Mouse (Mus musculus) stomach, embryonic 15.5 days (tissue): Measurements from ENCODE around the gene Mlh1. TPM values are rescaled to one million over a fixed set of nuclear protein-coding genes. Genes with fewer than 3 reads are reported as not detected.
A peak's percentile ranks its signal among the peaks of the same experiment; 100 is the strongest.

Experiments
- ATAC-seq: fragments of 200-750 bp; cut with Nextera tagmentation; 2 replicates; pipeline ENCODE4 v1.8.0; 2017; ENCODE audit warnings: low read depth, moderate number of reproducible peaks, moderate TSS enrichment; ENCODE audit not compliant: insufficient read depth, low FRiP score
- H3K27ac ChIP-seq: fragments of 300-500 bp; sonication (generic); 2 replicates; pipeline ENCODE4 v1.5.1; 2015; ENCODE audit warnings: mild to moderate bottlenecking, inconsistent platforms
- H3K27me3 ChIP-seq: fragments of 300-500 bp; sonication (generic); replicated peaks from 2 replicates; pipeline ENCODE4 v1.6.1; 2015; ENCODE audit warnings: inconsistent platforms
- H3K36me3 ChIP-seq: fragments of 300-500 bp; sonication (generic); 2 replicates; pipeline ENCODE4 v1.6.1; 2015; ENCODE audit warnings: inconsistent platforms
- H3K4me1 ChIP-seq: fragments of 300-500 bp; sonication (generic); 2 replicates; pipeline ENCODE4 v1.6.1; 2015; ENCODE audit warnings: inconsistent platforms
- H3K4me2 ChIP-seq: fragments of 300-500 bp; sonication (generic); 2 replicates; pipeline ENCODE4 v1.6.1; 2015; ENCODE audit warnings: mild to moderate bottlenecking, inconsistent platforms
- H3K4me3 ChIP-seq: fragments of 300-500 bp; sonication (generic); replicated peaks from 2 replicates; pipeline ENCODE4 v1.5.1; 2015; ENCODE audit warnings: inconsistent platforms
- H3K9ac ChIP-seq: fragments of 300-500 bp; sonication (generic); 2 replicates; pipeline ENCODE4 v1.6.1; 2015; ENCODE audit warnings: inconsistent platforms
- H3K9me3 ChIP-seq: fragments of 300-500 bp; sonication (generic); 2 replicates; pipeline ENCODE4 v1.6.1; 2016; ENCODE audit warnings: inconsistent platforms
- WGBS: fragments of 180-500 bp; shearing (Covaris S2); methylation state at CpG from one replicate; pipeline ENCODE4 v1.1.7; 2015; 5-methylcytosine and 5-hydroxymethylcytosine counted together
- polyA plus RNA-seq: library from polyadenylated mRNA; unstranded; fragments of >200 nt; fragmentation: Nextera tagmentation; extraction: Ambion mirVana; gene quantifications from 2 replicates; pipeline ENCODE4 v1.2.1, GENCODE M21; 2015

Gene Mlh1
- polyA plus RNA-seq, 1 experiment from 2014 or later: 36.8 TPM

- 82% methylated on average over 4 of the region's 4 CpGs for WGBS
- Histone ChIP-seq H3K27me3 (no peaks in the 10 kb centered on the region), H3K4me3 (no peak overlapping the region), H3K4me2 (no peak overlapping the region), H3K9ac (no peak overlapping the region), H3K9me3 (no peaks in the 10 kb centered on the region), H3K4me1 (no peaks in the 10 kb centered on the region), H3K27ac (no peak overlapping the region), H3K36me3 (0 out of 2 replicates have a peak, but pooled peaks cover 10% of the 10 kb centered on the region)
- no peak for ATAC-seq
Measured at GRCm38 (mm10) chr9:111210412-111210811, 61.2 kb downstream of the Mlh1 start.

- no peak overlapping the region for H3K27ac ChIP-seq
- no peak overlapping the region for H3K4me3 ChIP-seq
- H3K27me3 ChIP-seq: no peaks in the 10 kb centered on the region
- H3K36me3 ChIP-seq: 0 out of 2 replicates have a peak, but pooled peaks cover 9% of the 10 kb centered on the region
- WGBS: 91% methylated on average over 7 of the region's 7 CpGs
- no peak overlapping the region for H3K4me2 ChIP-seq
- H3K9me3 ChIP-seq: no peaks in the 10 kb centered on the region
- no peak for ATAC-seq
- no peak overlapping the region for H3K9ac ChIP-seq
- H3K4me1 ChIP-seq: no peaks in the 10 kb centered on the region
Measured at GRCm38 (mm10) chr9:111209158-111209699, 62.4 kb downstream of the Mlh1 start.

GRCm38 (mm10) chr9:111208185-111208584 lies 63.4 kb downstream of the Mlh1 start:
- no peaks in the 10 kb centered on the region for H3K9me3 ChIP-seq

GRCm38 (mm10) chr9:111207683-111208082 lies 63.9 kb downstream of the Mlh1 start:
- H3K4me3 ChIP-seq: no peak overlapping the region
- 0 out of 2 replicates have a peak, but pooled peaks cover 8% of the 10 kb centered on the region for H3K36me3 ChIP-seq
- WGBS: 37% methylated on average over 3 of the region's 3 CpGs
- ATAC-seq: no peak
- no peak overlapping the region for H3K4me2 ChIP-seq
- H3K9me3 ChIP-seq: no peaks in the 10 kb centered on the region
- no peak overlapping the region for H3K9ac ChIP-seq
- H3K27ac ChIP-seq: no peak overlapping the region
- no peaks in the 10 kb centered on the region for H3K27me3 ChIP-seq
- no peaks in the 10 kb centered on the region for H3K4me1 ChIP-seq

More at GRCm38 (mm10) chr9:111208185-111208584, 63.4 kb downstream of the Mlh1 start:
- no peaks in the 10 kb centered on the region for H3K27me3 ChIP-seq
- no peak overlapping the region for H3K4me2 ChIP-seq
- H3K9ac ChIP-seq: no peak overlapping the region
- no peak overlapping the region for H3K27ac ChIP-seq
- H3K36me3 ChIP-seq: 0 out of 2 replicates have a peak, but pooled peaks cover 8% of the 10 kb centered on the region
- no peak for ATAC-seq
- H3K4me1 ChIP-seq: no peaks in the 10 kb centered on the region
- 95% methylated on average over 3 of the region's 3 CpGs for WGBS
- no peak overlapping the region for H3K4me3 ChIP-seq

- Histone ChIP-seq H3K4me3 (no peak overlapping the region), H3K36me3 (0 out of 2 replicates have a peak, but pooled peaks cover 8% of the 10 kb centered on the region), H3K27ac (0 out of 2 replicates have a peak overlapping the region, but pooled peaks have one; percentile 26), H3K4me2 (no peak overlapping the region), H3K9ac (no peak overlapping the region), H3K27me3 (no peaks in the 10 kb centered on the region), H3K9me3 (no peaks in the 10 kb centered on the region), H3K4me1 (no peaks in the 10 kb centered on the region)
- no peak for ATAC-seq
- 58% methylated on average over 9 of the region's 9 CpGs for WGBS
Measured at GRCm38 (mm10) chr9:111204601-111205375, 66.8 kb downstream of the Mlh1 start.

GRCm38 (mm10) chr9:111200208-111200607 lies 71.4 kb downstream of the Mlh1 start:
- H3K4me3 ChIP-seq: no peak overlapping the region
- H3K36me3 ChIP-seq: no peaks in the 10 kb centered on the region
- no peak overlapping the region for H3K4me2 ChIP-seq
- no peak for ATAC-seq
- H3K4me1 ChIP-seq: no peaks in the 10 kb centered on the region
- no peak overlapping the region for H3K9ac ChIP-seq
- no peaks in the 10 kb centered on the region for H3K9me3 ChIP-seq
- no peaks in the 10 kb centered on the region for H3K27me3 ChIP-seq
- H3K27ac ChIP-seq: no peak overlapping the region

GRCm38 (mm10) chr9:111198332-111198731 lies 73.3 kb downstream of the Mlh1 start:
- no peak for ATAC-seq
- Histone ChIP-seq H3K4me3 (no peak overlapping the region), H3K27me3 (no peaks in the 10 kb centered on the region), H3K4me1 (no peaks in the 10 kb centered on the region), H3K36me3 (0 out of 2 replicates have a peak, but pooled peaks cover 2% of the 10 kb centered on the region), H3K9ac (no peak overlapping the region), H3K4me2 (no peak overlapping the region), H3K27ac (no peak overlapping the region), H3K9me3 (no peaks in the 10 kb centered on the region)
- WGBS: 78% methylated on average over 1 of the region's 1 CpGs

GRCm38 (mm10) chr9:111197712-111198111 lies 73.9 kb downstream of the Mlh1 start:
- ATAC-seq: no peak
- Histone ChIP-seq H3K27ac (no peak overlapping the region), H3K9ac (no peak overlapping the region), H3K27me3 (no peaks in the 10 kb centered on the region), H3K9me3 (no peaks in the 10 kb centered on the region), H3K36me3 (0 out of 2 replicates have a peak, but pooled peaks cover 2% of the 10 kb centered on the region), H3K4me2 (no peak overlapping the region), H3K4me1 (no peaks in the 10 kb centered on the region), H3K4me3 (no peak overlapping the region)
- WGBS: 82% methylated on average over 4 of the region's 4 CpGs

- Histone ChIP-seq H3K4me2 (no peak overlapping the region), H3K9me3 (no peaks in the 10 kb centered on the region), H3K9ac (no peak overlapping the region), H3K4me3 (no peak overlapping the region), H3K27ac (no peak overlapping the region), H3K27me3 (no peaks in the 10 kb centered on the region), H3K36me3 (0 out of 2 replicates have a peak, but pooled peaks cover 2% of the 10 kb centered on the region), H3K4me1 (no peaks in the 10 kb centered on the region)
- ATAC-seq: no peak
- 85% methylated on average over 3 of the region's 3 CpGs for WGBS
Measured at GRCm38 (mm10) chr9:111197116-111197515, 74.5 kb downstream of the Mlh1 start.

- ATAC-seq: no peak
- WGBS: 91% methylated on average over 2 of the region's 2 CpGs
- no peak overlapping the region for H3K9ac ChIP-seq
- 0 out of 2 replicates have a peak, but pooled peaks cover 7% of the 10 kb centered on the region for H3K36me3 ChIP-seq
- H3K27me3 ChIP-seq: no peaks in the 10 kb centered on the region
- H3K4me2 ChIP-seq: no peak overlapping the region
- H3K4me1 ChIP-seq: no peaks in the 10 kb centered on the region
- H3K9me3 ChIP-seq: no peaks in the 10 kb centered on the region
- no peak overlapping the region for H3K4me3 ChIP-seq
- no peak overlapping the region for H3K27ac ChIP-seq
Measured at GRCm38 (mm10) chr9:111193211-111193610, 78.4 kb downstream of the Mlh1 start.

GRCm38 (mm10) chr9:111188731-111189130 lies 82.9 kb downstream of the Mlh1 start:
- H3K27me3 ChIP-seq: no peaks in the 10 kb centered on the region
- 0 out of 2 replicates have a peak, but pooled peaks cover 7% of the 10 kb centered on the region for H3K36me3 ChIP-seq
- no peak for ATAC-seq
- H3K4me3 ChIP-seq: no peak overlapping the region
- no peak overlapping the region for H3K9ac ChIP-seq
- 58% methylated on average over 7 of the region's 7 CpGs for WGBS
- no peak overlapping the region for H3K4me2 ChIP-seq
- no peaks in the 10 kb centered on the region for H3K9me3 ChIP-seq
- no peaks in the 10 kb centered on the region for H3K4me1 ChIP-seq
- H3K27ac ChIP-seq: no peak overlapping the region

GRCm38 (mm10) chr9:111186861-111187260 lies 84.7 kb downstream of the Mlh1 start:
- WGBS: 84% methylated on average over 6 of the region's 6 CpGs
- 0 out of 2 replicates have a peak, but pooled peaks cover 5% of the 10 kb centered on the region for H3K36me3 ChIP-seq
- no peak overlapping the region for H3K9ac ChIP-seq
- H3K4me1 ChIP-seq: no peaks in the 10 kb centered on the region
- no peak for ATAC-seq
- no peaks in the 10 kb centered on the region for H3K27me3 ChIP-seq
- no peak overlapping the region for H3K27ac ChIP-seq
- no peaks in the 10 kb centered on the region for H3K9me3 ChIP-seq
- H3K4me2 ChIP-seq: no peak overlapping the region
- no peak overlapping the region for H3K4me3 ChIP-seq
